Mouse (Mus musculus) olfactory bulb, adult 2 months (tissue): ENCODE results near the gene Bcl2l14.

Source experiments
- CTCF ChIP-seq: fragments of 200-500 bp; IDR thresholded peaks from 2 replicates; pipeline ENCODE4 v1.5.1; 2012; ENCODE audit warnings: low read depth, mild to moderate bottlenecking, low read length, moderate library complexity; ENCODE audit not compliant: insufficient read depth
- POLR2A ChIP-seq: fragments of 200-500 bp; IDR thresholded peaks from 2 replicates; pipeline ENCODE4 v1.6.1; 2012; ENCODE audit warnings: mild to moderate bottlenecking, low read depth, low read length, moderate library complexity; ENCODE audit not compliant: insufficient read depth

GRCm38 (mm10) chr6:134390837-134391236 is 5.3 kb upstream of the Bcl2l14 start:
- TF ChIP-seq POLR2A (no peak), CTCF (no peak)
